Mouse (Mus musculus) hindbrain, embryonic 15.5 days (tissue): Measurements from ENCODE around the gene Chtop. TPM values are rescaled to one million over a fixed set of nuclear protein-coding genes. Genes with fewer than 3 reads are reported as not detected.

Source experiments
- ATAC-seq: fragments of 200-750 bp; cut with Nextera tagmentation; 2 replicates; pipeline ENCODE4 v1.8.0; 2017; ENCODE audit warnings: low read depth, moderate number of reproducible peaks, moderate TSS enrichment; ENCODE audit not compliant: low FRiP score
- H3K27ac ChIP-seq: fragments of 300-500 bp; sonication (generic); replicated peaks from 2 replicates; pipeline ENCODE4 v1.5.1; 2015; ENCODE audit warnings: mild to moderate bottlenecking, inconsistent platforms
- H3K27me3 ChIP-seq: fragments of 300-500 bp; sonication (generic); 2 replicates; pipeline ENCODE4 v1.6.1; 2015; ENCODE audit warnings: control low read depth, inconsistent platforms
- H3K36me3 ChIP-seq: fragments of 300-500 bp; sonication (generic); 2 replicates; pipeline ENCODE4 v1.6.1; 2015; ENCODE audit warnings: control low read depth, inconsistent platforms
- H3K4me1 ChIP-seq: fragments of 300-500 bp; sonication (generic); replicated peaks from 2 replicates; pipeline ENCODE4 v1.6.1; 2015; ENCODE audit warnings: control low read depth, inconsistent platforms
- H3K4me2 ChIP-seq: fragments of 300-500 bp; sonication (generic); 2 replicates; pipeline ENCODE4 v1.6.1; 2015; ENCODE audit warnings: moderate library complexity, mild to moderate bottlenecking, inconsistent platforms
- H3K4me3 ChIP-seq: fragments of 300-500 bp; sonication (generic); 2 replicates; pipeline ENCODE4 v1.5.1; 2015; ENCODE audit warnings: mild to moderate bottlenecking, inconsistent platforms
- H3K9ac ChIP-seq: fragments of 300-500 bp; sonication (generic); 2 replicates; pipeline ENCODE4 v1.6.1; 2015; ENCODE audit warnings: inconsistent platforms
- H3K9me3 ChIP-seq: fragments of 300-500 bp; sonication (generic); 2 replicates; pipeline ENCODE4 v1.6.1; 2016; ENCODE audit warnings: control low read depth, inconsistent platforms
- WGBS: fragments of 180-500 bp; shearing (Covaris S2); methylation state at CpG from one replicate; pipeline ENCODE4 v1.1.7; 2015; 5-methylcytosine and 5-hydroxymethylcytosine counted together
- polyA plus RNA-seq: library from polyadenylated mRNA; unstranded; fragments of >200 nt; fragmentation: Nextera tagmentation; extraction: Ambion mirVana; gene quantifications from 2 replicates; pipeline ENCODE4 v1.2.1, GENCODE M21; 2015

Gene Chtop
- polyA plus RNA-seq, 1 experiment from 2014 or later = 176 TPM

GRCm38 (mm10) chr3:90459727-90460126 lies 49.6 kb downstream of the Chtop start:
- Histone ChIP-seq H3K4me3 (no peak overlapping the region), H3K9me3 (no peaks in the 10 kb centered on the region), H3K4me2 (no peak overlapping the region), H3K27ac (no peak overlapping the region), H3K9ac (no peak overlapping the region), H3K36me3 (no peaks in the 10 kb centered on the region), H3K27me3 (peaks cover 27% of the 10 kb centered on the region), H3K4me1 (peaks cover under 1% of the 10 kb centered on the region; the same call in 1 of the 2 replicates)
- ATAC-seq = no peak
- 82% methylated on average over 9 of the region's 9 CpGs for WGBS

- H3K9ac ChIP-seq = no peak overlapping the region
- 86% methylated on average over 14 of the region's 14 CpGs for whole genome bisulfite sequencing
- H3K36me3 ChIP-seq = no peaks in the 10 kb centered on the region
- H3K4me3 ChIP-seq = no peak overlapping the region
- no peaks in the 10 kb centered on the region for H3K4me1 ChIP-seq
- no peak overlapping the region for H3K27ac ChIP-seq
- no peaks in the 10 kb centered on the region for H3K9me3 ChIP-seq
- no peaks in the 10 kb centered on the region for H3K27me3 ChIP-seq
- H3K4me2 ChIP-seq = no peak overlapping the region
- no peak for ATAC-seq
Measured at GRCm38 (mm10) chr3:90454931-90455330, 54.4 kb downstream of the Chtop start.

GRCm38 (mm10) chr3:90451396-90452095 lies 57.8 kb downstream of the Chtop start:
- Histone ChIP-seq H3K9me3 (no peaks in the 10 kb centered on the region), H3K4me2 (no peak overlapping the region), H3K27me3 (no peaks in the 10 kb centered on the region), H3K9ac (no peak overlapping the region), H3K36me3 (no peaks in the 10 kb centered on the region), H3K4me1 (peaks cover 7% of the 10 kb centered on the region), H3K27ac (no peak overlapping the region), H3K4me3 (no peak overlapping the region)
- ATAC-seq = no peak
- 65% methylated on average over 10 of the region's 10 CpGs for WGBS

GRCm38 (mm10) chr3:90450874-90451273 lies 58.4 kb downstream of the Chtop start:
- H3K36me3 ChIP-seq = no peaks in the 10 kb centered on the region
- H3K27me3 ChIP-seq = no peaks in the 10 kb centered on the region
- no peak overlapping the region for H3K9ac ChIP-seq
- H3K4me3 ChIP-seq = no peak overlapping the region
- peaks cover 14% of the 10 kb centered on the region for H3K4me1 ChIP-seq
- WGBS = 47% methylated on average over 12 of the region's 12 CpGs
- no peak overlapping the region for H3K27ac ChIP-seq
- H3K9me3 ChIP-seq = no peaks in the 10 kb centered on the region
- H3K4me2 ChIP-seq = no peak overlapping the region
- ATAC-seq = no peak

Other genes starting within 250 kb of the Chtop start
- 7.7 and 8.8 TPM in 2 replicates for gene Dennd4b, start 244.3 kb downstream of the Chtop start, polyA plus RNA-seq
- 11.1 and 13.1 TPM in 2 replicates for gene Gatad2b, start 216.3 kb downstream of the Chtop start, polyA plus RNA-seq
- 31.4 and 34.1 TPM in 2 replicates for gene Slc27a3, start 119.6 kb downstream of the Chtop start, polyA plus RNA-seq
- gene Ints3, start 75.9 kb downstream of the Chtop start, polyA plus RNA-seq = 34.3 and 35.0 TPM in 2 replicates
- gene Npr1, start 43.6 kb downstream of the Chtop start, polyA plus RNA-seq = 2.4 and 2.8 TPM in 2 replicates
- 231 and 240 TPM in 2 replicates for gene Ilf2, start 33.4 kb downstream of the Chtop start, polyA plus RNA-seq
- 90.1 and 93.1 TPM in 2 replicates for gene Snapin, start 18.5 kb downstream of the Chtop start, polyA plus RNA-seq
- gene S100a1, start 4.9 kb upstream of the Chtop start, polyA plus RNA-seq = 19.9 and 23.6 TPM in 2 replicates
- 11.8 and 13.9 TPM in 2 replicates for gene S100a13, start 4.9 kb upstream of the Chtop start, polyA plus RNA-seq
- gene S100a14, start 17.4 kb upstream of the Chtop start, polyA plus RNA-seq = 0.29 TPM in 1 of 2 replicates, not detected in the other
- gene S100a16, start 27.8 kb upstream of the Chtop start, polyA plus RNA-seq = 41.8 and 44.3 TPM in 2 replicates
- 1.4 and 2.7 TPM in 2 replicates for gene S100a3, start 51.1 kb upstream of the Chtop start, polyA plus RNA-seq
- not detected in 2 replicates for gene S100a2, start 80.7 kb upstream of the Chtop start, polyA plus RNA-seq
- gene Gm42674, start 92.4 kb upstream of the Chtop start, polyA plus RNA-seq = not detected in 2 replicates
- 1.0 and 1.2 TPM in 2 replicates for gene S100a4, start 94.3 kb upstream of the Chtop start, polyA plus RNA-seq
- gene S100a5, start 99.0 kb upstream of the Chtop start, polyA plus RNA-seq = not detected in 2 replicates
- gene S100a6, start 103.4 kb upstream of the Chtop start, polyA plus RNA-seq = 24.1 and 33.1 TPM in 2 replicates
- gene S100a7a, start 144.5 kb upstream of the Chtop start, polyA plus RNA-seq = not detected in 2 replicates
- gene S100a8, start 159.5 kb upstream of the Chtop start, polyA plus RNA-seq = 7.4 and 7.5 TPM in 2 replicates
- 3.6 and 4.7 TPM in 2 replicates for gene S100a9, start 186.2 kb upstream of the Chtop start, polyA plus RNA-seq
- gene Pglyrp4, start 217.4 kb upstream of the Chtop start, polyA plus RNA-seq = not detected in 2 replicates